Mouse (Mus musculus) layer of hippocampus, postnatal 10 days (tissue): ENCODE measurements around the gene Myof. TPM values are rescaled to one million over a fixed set of nuclear protein-coding genes. Genes with fewer than 3 reads are reported as not detected.
A peak's percentile ranks its signal among the peaks of the same experiment; 100 is the strongest.

ENCODE experiments used
- DNase-seq, 2 experiments: peaks; one replicate each; pipeline ENCODE4 v3.0.0; 2021; ENCODE audit warnings: low spot score in 2 of 2
- total RNA-seq, 2 experiments: library from RNA; stranded (reverse); gene quantifications; 2 replicates each; pipeline ENCODE4 v1.2.3; 2021

The Myof gene
- total RNA-seq, 2 experiments from 2014 or later = 6.6 to 8.0 TPM

- DNase-seq = no peak
Observed at GRCm38 (mm10) chr19:38045198-38045597, 1.8 kb upstream of the Myof start.

GRCm38 (mm10) chr19:38042261-38042722 is 1.1 kb downstream of the Myof start:
- no peak for DNase-seq

- no peak for DNase-seq
Observed at GRCm38 (mm10) chr19:38038267-38038666, 5.1 kb downstream of the Myof start.

GRCm38 (mm10) chr19:38035766-38036165 is 7.6 kb downstream of the Myof start:
- no peak for DNase-seq

GRCm38 (mm10) chr19:38034696-38035095 is 8.7 kb downstream of the Myof start:
- DNase-seq = no peak

GRCm38 (mm10) chr19:38033735-38034057 is 9.7 kb downstream of the Myof start:
- DNase-seq = no peak

- DNase-seq = no peak
Observed at GRCm38 (mm10) chr19:38032993-38033734, 10.2 kb downstream of the Myof start.

GRCm38 (mm10) chr19:38031144-38031543 is 12.2 kb downstream of the Myof start:
- no peak for DNase-seq

- DNase-seq = peak in 1 of 2 experiments; percentile 33
Observed at GRCm38 (mm10) chr19:38030673-38031137, 12.7 kb downstream of the Myof start.

GRCm38 (mm10) chr19:38029871-38030270 is 13.5 kb downstream of the Myof start:
- no peak for DNase-seq

- no peak for DNase-seq
Observed at GRCm38 (mm10) chr19:38029292-38029691, 14.1 kb downstream of the Myof start.

- no peak for DNase-seq
Observed at GRCm38 (mm10) chr19:38027881-38028521, 15.4 kb downstream of the Myof start.

GRCm38 (mm10) chr19:38027389-38027788 is 16.0 kb downstream of the Myof start:
- DNase-seq = no peak

- DNase-seq = no peak
Observed at GRCm38 (mm10) chr19:38026211-38026624, 17.2 kb downstream of the Myof start.

- no peak for DNase-seq
Observed at GRCm38 (mm10) chr19:38025254-38026041, 17.9 kb downstream of the Myof start.

- no peak for DNase-seq
Observed at GRCm38 (mm10) chr19:38023603-38024002, 19.8 kb downstream of the Myof start.

GRCm38 (mm10) chr19:38022710-38023109 is 20.7 kb downstream of the Myof start:
- no peak for DNase-seq

- no peak for DNase-seq
Observed at GRCm38 (mm10) chr19:38015873-38016254, 27.5 kb downstream of the Myof start.

GRCm38 (mm10) chr19:38015180-38015872 is 28.1 kb downstream of the Myof start:
- DNase-seq = peak; percentile 62 to 66

- no peak for DNase-seq
Observed at GRCm38 (mm10) chr19:38014443-38014842, 28.9 kb downstream of the Myof start.

- no peak for DNase-seq
Observed at GRCm38 (mm10) chr19:38011379-38011778, 32.0 kb downstream of the Myof start.
